Mouse (Mus musculus) stomach, embryonic 15.5 days (tissue): ENCODE results near the gene Ilkap. TPM values are rescaled to one million over a fixed set of nuclear protein-coding genes. Genes with fewer than 3 reads are reported as not detected.

Experiments
- ATAC-seq: fragments of 200-750 bp; cut with Nextera tagmentation; 2 replicates; pipeline ENCODE4 v1.8.0; 2017; ENCODE audit warnings: low read depth, moderate number of reproducible peaks, moderate TSS enrichment; ENCODE audit not compliant: insufficient read depth, low FRiP score
- H3K27ac ChIP-seq: fragments of 300-500 bp; sonication (generic); 2 replicates; pipeline ENCODE4 v1.5.1; 2015; ENCODE audit warnings: mild to moderate bottlenecking, inconsistent platforms
- H3K27me3 ChIP-seq: fragments of 300-500 bp; sonication (generic); replicated peaks from 2 replicates; pipeline ENCODE4 v1.6.1; 2015; ENCODE audit warnings: inconsistent platforms
- H3K36me3 ChIP-seq: fragments of 300-500 bp; sonication (generic); 2 replicates; pipeline ENCODE4 v1.6.1; 2015; ENCODE audit warnings: inconsistent platforms
- H3K4me1 ChIP-seq: fragments of 300-500 bp; sonication (generic); 2 replicates; pipeline ENCODE4 v1.6.1; 2015; ENCODE audit warnings: inconsistent platforms
- H3K4me2 ChIP-seq: fragments of 300-500 bp; sonication (generic); 2 replicates; pipeline ENCODE4 v1.6.1; 2015; ENCODE audit warnings: mild to moderate bottlenecking, inconsistent platforms
- H3K4me3 ChIP-seq: fragments of 300-500 bp; sonication (generic); replicated peaks from 2 replicates; pipeline ENCODE4 v1.5.1; 2015; ENCODE audit warnings: inconsistent platforms
- H3K9ac ChIP-seq: fragments of 300-500 bp; sonication (generic); 2 replicates; pipeline ENCODE4 v1.6.1; 2015; ENCODE audit warnings: inconsistent platforms
- H3K9me3 ChIP-seq: fragments of 300-500 bp; sonication (generic); 2 replicates; pipeline ENCODE4 v1.6.1; 2016; ENCODE audit warnings: inconsistent platforms
- WGBS: fragments of 180-500 bp; shearing (Covaris S2); methylation state at CpG from one replicate; pipeline ENCODE4 v1.1.7; 2015; 5-methylcytosine and 5-hydroxymethylcytosine counted together
- polyA plus RNA-seq: library from polyadenylated mRNA; unstranded; fragments of >200 nt; fragmentation: Nextera tagmentation; extraction: Ambion mirVana; gene quantifications from 2 replicates; pipeline ENCODE4 v1.2.1, GENCODE M21; 2015

Ilkap gene
- polyA plus RNA-seq, 1 experiment from 2014 or later, result 119 TPM

GRCm38 (mm10) chr1:91413030-91413506 is 14.5 kb upstream of the Ilkap start:
- Histone ChIP-seq H3K9ac (peak overlapping the region; percentile 73), H3K4me1 (peaks cover 30% of the 10 kb centered on the region), H3K27me3 (no peaks in the 10 kb centered on the region), H3K9me3 (no peaks in the 10 kb centered on the region), H3K4me2 (peak overlapping the region; percentile 99), H3K4me3 (peak overlapping the region; percentile 80), H3K27ac (peak overlapping the region; percentile 92), H3K36me3 (peaks cover 7% of the 10 kb centered on the region; the same call in 1 of the 2 replicates)
- 0% methylated on average over 34 of the region's 34 CpGs for WGBS
- peak; percentile 93 for ATAC-seq

DNA sequence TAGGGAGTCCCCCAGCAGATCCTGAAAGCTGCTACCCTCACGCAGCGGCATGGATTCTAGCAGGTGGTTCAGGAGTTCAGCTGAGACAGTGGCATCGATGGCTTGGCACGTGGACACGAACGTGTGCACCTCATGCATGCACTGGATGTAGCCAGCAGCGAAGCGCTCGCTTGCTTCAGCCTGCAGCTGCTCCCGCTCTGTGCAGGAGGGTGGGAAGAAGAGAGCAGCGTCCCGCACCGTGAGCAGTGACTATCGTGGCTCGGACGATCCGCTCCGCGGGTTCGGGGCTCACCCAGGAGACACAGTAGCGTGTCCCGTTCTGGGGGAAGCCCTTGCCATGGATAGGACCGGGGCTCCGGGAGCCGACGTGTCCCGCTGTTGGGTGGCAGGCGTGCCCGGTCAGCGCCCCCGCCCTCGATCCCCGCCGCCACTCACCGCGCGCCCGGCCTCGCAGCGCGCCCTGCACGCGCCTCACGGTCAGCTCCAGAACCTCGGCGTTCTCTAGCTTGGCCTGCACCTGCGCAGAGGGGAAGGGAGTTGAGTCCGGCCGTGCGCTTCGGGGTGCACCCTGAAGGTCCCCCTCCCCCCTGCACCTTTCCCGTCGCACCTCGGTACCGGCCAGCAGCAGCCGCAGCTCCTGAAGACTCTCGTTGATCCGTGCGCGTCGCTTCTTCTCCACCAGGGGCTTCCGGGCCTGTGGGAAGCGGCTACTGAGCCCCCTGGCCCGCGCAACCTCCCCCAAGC is 13.8 kb upstream of the Ilkap start:
- Histone ChIP-seq H3K27me3 (no peaks in the 10 kb centered on the region), H3K36me3 (0 out of 2 replicates have a peak, but pooled peaks cover 7% of the 10 kb centered on the region), H3K4me3 (peak overlapping the region; percentile 80), H3K9me3 (no peaks in the 10 kb centered on the region), H3K9ac (peak overlapping the region; percentile 73), H3K27ac (peak overlapping the region; percentile 92), H3K4me1 (peaks cover 30% of the 10 kb centered on the region), H3K4me2 (peak overlapping the region; percentile 99)
- no peak for ATAC-seq
- WGBS, result 3% methylated on average over 62 of the region's 65 CpGs

- Histone ChIP-seq H3K36me3 (0 out of 2 replicates have a peak, but pooled peaks cover 4% of the 10 kb centered on the region), H3K4me2 (peak overlapping the region; percentile 99), H3K27me3 (no peaks in the 10 kb centered on the region), H3K9me3 (no peaks in the 10 kb centered on the region), H3K4me3 (peak overlapping the region; percentile 80), H3K4me1 (peaks cover 30% of the 10 kb centered on the region), H3K27ac (no peak overlapping the region), H3K9ac (peak overlapping the region; percentile 73; the same call in 1 of the 2 replicates)
- ATAC-seq, result no peak
- WGBS, result 62% methylated on average over 8 of the region's 8 CpGs
Measured at GRCm38 (mm10) chr1:91411631-91412285, 13.1 kb upstream of the Ilkap start.

GRCm38 (mm10) chr1:91407819-91408218 is 9.2 kb upstream of the Ilkap start:
- WGBS, result 74% methylated on average over 4 of the region's 4 CpGs
- Histone ChIP-seq H3K36me3 (0 out of 2 replicates have a peak, but pooled peaks cover 4% of the 10 kb centered on the region), H3K9me3 (no peaks in the 10 kb centered on the region), H3K27ac (no peak overlapping the region), H3K9ac (no peak overlapping the region), H3K4me2 (no peak overlapping the region), H3K4me3 (no peak overlapping the region), H3K27me3 (no peaks in the 10 kb centered on the region), H3K4me1 (peaks cover 13% of the 10 kb centered on the region)
- ATAC-seq, result no peak

DNA sequence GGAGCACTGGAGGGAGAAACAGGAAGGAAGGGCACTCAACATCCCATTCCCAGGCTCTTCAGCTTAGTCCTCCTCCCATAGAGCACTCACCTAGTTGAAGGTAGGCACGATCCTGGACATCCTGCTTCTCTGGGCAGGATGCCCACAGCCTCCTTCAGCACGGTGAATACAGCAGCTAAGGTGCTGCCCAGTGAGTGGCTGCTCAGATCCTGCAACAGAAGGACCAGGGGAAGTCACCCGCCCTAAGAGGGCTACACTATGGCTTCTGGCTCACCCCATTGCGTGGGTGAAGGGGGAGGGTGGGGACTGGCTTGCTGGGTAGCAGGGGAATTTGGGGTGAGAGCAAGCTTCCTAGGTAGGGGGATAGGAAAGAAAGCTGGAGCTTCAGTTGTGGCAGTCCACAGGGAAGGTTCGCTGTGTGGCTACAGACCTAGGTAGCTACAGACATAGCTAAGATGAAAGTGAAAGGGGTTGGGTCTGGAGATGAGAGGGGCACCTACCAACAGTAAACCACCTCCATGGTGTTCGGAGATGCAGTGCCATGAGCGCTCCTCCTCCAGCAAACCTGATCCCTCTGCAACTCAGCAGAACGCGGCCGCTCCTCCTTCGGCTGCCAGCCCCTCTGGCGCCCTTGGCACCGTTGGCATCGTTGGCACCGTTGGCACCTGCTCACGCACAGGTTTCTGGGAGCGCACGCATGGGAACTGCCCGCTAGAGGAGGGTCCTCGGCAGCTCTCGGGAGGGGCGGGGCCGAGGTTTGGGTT is 7.0 kb upstream of the Ilkap start:
- no peak for ATAC-seq
- Histone ChIP-seq H3K4me1 (no peaks in the 10 kb centered on the region), H3K27me3 (no peaks in the 10 kb centered on the region), H3K36me3 (no peaks in the 10 kb centered on the region), H3K9ac (no peak overlapping the region), H3K4me2 (no peak overlapping the region), H3K27ac (no peak overlapping the region), H3K4me3 (no peak overlapping the region), H3K9me3 (no peaks in the 10 kb centered on the region)
- WGBS, result 52% methylated on average over 23 of the region's 23 CpGs

DNA sequence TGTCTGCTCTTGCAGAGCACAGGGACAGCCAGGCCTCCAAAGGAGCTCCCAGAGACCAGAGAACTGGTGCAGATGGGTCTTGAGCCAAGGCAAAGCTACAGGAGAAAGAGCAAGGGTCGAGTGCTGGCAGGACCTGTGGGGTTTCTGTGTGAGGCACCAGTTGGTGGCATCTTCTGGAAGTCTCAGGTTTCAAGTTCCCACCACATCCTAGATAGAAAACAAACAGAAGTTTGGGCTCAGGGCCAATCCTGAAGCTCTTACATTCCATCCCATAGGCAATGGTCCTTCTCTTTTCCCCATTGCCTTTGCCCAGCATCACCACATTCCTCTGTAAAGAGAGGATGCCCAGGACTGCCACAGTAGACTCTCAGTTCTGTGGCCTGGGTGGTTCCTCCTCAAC is 6.4 kb upstream of the Ilkap start:
- H3K36me3 ChIP-seq, result no peaks in the 10 kb centered on the region
- H3K27me3 ChIP-seq, result no peaks in the 10 kb centered on the region
- no peaks in the 10 kb centered on the region for H3K4me1 ChIP-seq
- 29% methylated on average over 1 of the region's 1 CpGs for WGBS
- no peak for ATAC-seq
- no peak overlapping the region for H3K4me3 ChIP-seq
- H3K4me2 ChIP-seq, result no peak overlapping the region
- no peak overlapping the region for H3K27ac ChIP-seq
- no peak overlapping the region for H3K9ac ChIP-seq
- no peaks in the 10 kb centered on the region for H3K9me3 ChIP-seq

DNA sequence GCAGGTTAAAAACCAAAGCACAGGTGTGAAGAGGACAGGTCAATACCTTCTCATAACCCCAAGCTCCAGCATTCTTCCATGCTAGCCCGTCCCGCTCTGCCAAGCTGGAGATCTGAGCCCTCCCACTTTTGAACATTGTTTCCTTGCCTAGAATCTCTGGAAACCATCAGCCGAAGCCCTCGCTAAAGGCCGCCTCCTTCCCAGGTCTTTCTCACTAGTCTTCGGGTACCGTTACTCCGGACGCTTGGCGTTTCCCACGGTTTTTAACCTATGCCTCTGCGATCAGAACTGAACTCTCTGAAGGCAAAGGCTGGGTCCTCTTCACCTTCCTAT is 722 bp downstream of the Ilkap start:
- no peaks in the 10 kb centered on the region for H3K9me3 ChIP-seq
- peaks cover 1% of the 10 kb centered on the region; the same call in 1 of the 2 replicates for H3K36me3 ChIP-seq
- WGBS, result 0% methylated on average over 12 of the region's 12 CpGs
- peak overlapping the region; percentile 90 for H3K4me3 ChIP-seq
- no peaks in the 10 kb centered on the region for H3K27me3 ChIP-seq
- peak overlapping the region; percentile 95 for H3K9ac ChIP-seq
- H3K27ac ChIP-seq, result peak overlapping the region; percentile 82
- H3K4me2 ChIP-seq, result peak overlapping the region; percentile 87
- ATAC-seq, result no peak
- peaks cover 13% of the 10 kb centered on the region for H3K4me1 ChIP-seq

- Histone ChIP-seq H3K4me2 (no peak overlapping the region), H3K9ac (no peak overlapping the region), H3K27ac (no peak overlapping the region), H3K4me1 (no peaks in the 10 kb centered on the region), H3K36me3 (peaks cover 34% of the 10 kb centered on the region), H3K4me3 (no peak overlapping the region), H3K9me3 (no peaks in the 10 kb centered on the region), H3K27me3 (no peaks in the 10 kb centered on the region)
- peak; percentile 72; the same call in 1 of the 2 replicates for ATAC-seq
- 66% methylated on average over 5 of the region's 5 CpGs for WGBS
Measured at GRCm38 (mm10) chr1:91390369-91390768, 8.2 kb downstream of the Ilkap start.

GRCm38 (mm10) chr1:91381091-91381471 is 17.5 kb downstream of the Ilkap start:
- Histone ChIP-seq H3K4me2 (no peak overlapping the region), H3K27ac (no peak overlapping the region), H3K36me3 (peaks cover 80% of the 10 kb centered on the region), H3K27me3 (no peaks in the 10 kb centered on the region), H3K4me3 (no peak overlapping the region), H3K4me1 (no peaks in the 10 kb centered on the region), H3K9ac (no peak overlapping the region), H3K9me3 (no peaks in the 10 kb centered on the region)
- 89% methylated on average over 4 of the region's 4 CpGs for WGBS
- no peak for ATAC-seq

GRCm38 (mm10) chr1:91380453-91381090 is 18.0 kb downstream of the Ilkap start:
- Histone ChIP-seq H3K4me2 (no peak overlapping the region), H3K36me3 (peaks cover 83% of the 10 kb centered on the region), H3K4me3 (no peak overlapping the region), H3K9ac (no peak overlapping the region), H3K4me1 (no peaks in the 10 kb centered on the region), H3K9me3 (no peaks in the 10 kb centered on the region), H3K27me3 (no peaks in the 10 kb centered on the region), H3K27ac (no peak overlapping the region)
- ATAC-seq, result 0 out of 2 replicates have a peak, but pooled peaks have one; percentile 14
- WGBS, result 62% methylated on average over 7 of the region's 7 CpGs

- no peaks in the 10 kb centered on the region for H3K27me3 ChIP-seq
- peaks cover 76% of the 10 kb centered on the region for H3K36me3 ChIP-seq
- no peak overlapping the region for H3K4me2 ChIP-seq
- WGBS, result 78% methylated on average over 6 of the region's 6 CpGs
- no peak overlapping the region for H3K27ac ChIP-seq
- peak; percentile 40; the same call in 1 of the 2 replicates for ATAC-seq
- no peak overlapping the region for H3K4me3 ChIP-seq
- no peak overlapping the region for H3K9ac ChIP-seq
- H3K4me1 ChIP-seq, result no peaks in the 10 kb centered on the region
- no peaks in the 10 kb centered on the region for H3K9me3 ChIP-seq
Measured at GRCm38 (mm10) chr1:91373414-91373835, 25.2 kb downstream of the Ilkap start.
